Mouse (Mus musculus) adipose tissue, adult 10 weeks (tissue): ENCODE results near the gene Trp53rkb. TPM values are rescaled to one million over a fixed set of nuclear protein-coding genes. Genes with fewer than 3 reads are reported as not detected.

ENCODE experiments used
- polyA plus RNA-seq: library from polyadenylated mRNA; stranded (reverse); fragments of 350-450 nt; fragmentation: Illumina TruSeq; extraction: RNeasy Lipid Tissue Mini Kit (QIAGEN cat#74804); gene quantifications from one replicate; pipeline ENCODE4 v1.2.3, GENCODE M21; 2014; ENCODE audit warnings: low read depth, low replicate concordance

The Trp53rkb gene
- 2.6 TPM for polyA plus RNA-seq

DNA sequence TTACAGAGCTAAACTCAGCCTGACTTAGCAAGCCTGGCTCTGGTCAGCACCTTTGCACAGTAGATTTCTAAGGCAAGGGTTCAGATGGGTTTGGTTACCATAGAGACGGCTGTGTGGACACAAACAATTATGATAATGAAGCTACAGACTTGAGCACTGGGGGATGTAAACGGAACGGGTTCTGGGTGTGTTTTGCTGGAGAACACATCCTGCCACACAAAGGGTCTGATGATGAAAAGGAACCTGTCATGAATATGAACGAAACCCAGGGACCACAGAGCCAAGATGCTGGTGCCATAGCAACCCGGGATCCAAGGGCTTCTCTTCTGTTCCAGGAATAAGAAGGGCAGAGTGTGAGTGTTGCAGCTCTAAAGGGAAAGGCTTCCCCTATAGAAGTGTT, at the start of gene Trp53rkb:
Trp53rkb (plus strand) TSS at position 177 of the 400 bp plus-strand sequence.

DNA sequence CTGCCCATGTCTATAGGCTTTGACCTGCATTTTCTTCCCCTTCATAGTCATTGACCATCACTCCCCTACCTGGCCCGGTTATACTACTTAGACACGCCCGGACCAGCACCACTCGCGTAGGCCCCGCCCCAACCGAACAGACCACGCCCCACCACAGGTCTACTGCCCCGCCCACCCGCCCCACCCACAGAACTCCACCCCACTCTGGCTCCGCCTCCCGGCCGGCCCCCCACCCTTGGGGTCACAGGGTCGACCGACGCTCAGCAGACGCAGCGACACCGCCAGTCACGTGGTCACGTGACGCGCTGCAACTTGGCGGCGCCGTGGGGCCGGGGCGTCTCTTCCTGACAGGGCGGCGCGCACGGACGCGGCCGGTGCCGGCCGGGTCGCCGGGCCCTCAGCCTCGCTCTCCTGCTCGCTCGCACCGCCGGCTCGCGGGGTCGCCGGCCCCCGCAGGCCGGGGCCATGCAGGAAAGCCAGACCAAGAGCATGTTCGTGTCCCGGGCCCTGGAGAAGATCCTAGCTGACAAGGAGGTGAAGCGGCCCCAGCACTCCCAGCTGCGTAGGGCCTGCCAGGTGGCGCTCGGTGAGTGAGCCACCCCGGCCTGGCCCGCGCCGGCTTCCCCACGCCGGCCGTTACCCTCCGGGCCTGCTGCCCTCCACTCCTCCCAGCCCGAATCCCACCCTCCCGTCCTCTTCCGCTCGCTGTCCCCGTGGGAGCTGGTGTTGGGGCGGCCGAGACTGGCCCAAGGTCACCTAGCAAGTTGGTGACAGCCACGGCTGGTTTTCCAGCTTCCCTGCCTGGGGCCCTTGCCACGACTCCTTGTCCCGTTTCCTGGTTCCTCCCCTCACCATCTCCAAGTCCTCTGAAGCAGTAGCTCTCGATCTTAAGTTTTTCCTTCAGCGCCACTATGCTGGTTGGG, 13.2 kb downstream of the Trp53rkb start, which contains the start of gene Arfgef2:
Arfgef2 (plus strand) TSS at position 339 of the 923 bp plus-strand sequence.

Other genes with a start within 250 kb of the Trp53rkb start
- 14.4 TPM for gene Prex1, start 78.7 kb upstream of the Trp53rkb start, polyA plus RNA-seq
- 20.2 TPM for gene Arfgef2, start 13.1 kb downstream of the Trp53rkb start, polyA plus RNA-seq
- 38.7 TPM for gene Cse1l, start 113.5 kb downstream of the Trp53rkb start, polyA plus RNA-seq
- gene Stau1, start 203.8 kb downstream of the Trp53rkb start, polyA plus RNA-seq, result 72.0 TPM
- gene Ddx27, start 222.7 kb downstream of the Trp53rkb start, polyA plus RNA-seq, result 28.2 TPM